Mouse (Mus musculus) heart, postnatal 36 days (tissue): ENCODE data around the gene Fstl1. TPM values are rescaled to one million over a fixed set of nuclear protein-coding genes. Genes with fewer than 3 reads are reported as not detected.

Experiments used
- DNase-seq, 2 experiments: peaks; one replicate each; pipeline ENCODE4 v3.0.0; 2021 to 2022
- intact Hi-C: fragments of 180-260 bp; cut with DNase I; formaldehyde crosslinking; loops from one replicate; pipeline ENCODE4 v1.15.1; 2025
- total RNA-seq, 2 experiments: library from RNA; stranded (reverse); gene quantifications; 2 replicates each; pipeline ENCODE4 v1.2.3; 2021

The Fstl1 gene
- total RNA-seq, 2 experiments from 2014 or later = 80.0 to 103 TPM

DNA sequence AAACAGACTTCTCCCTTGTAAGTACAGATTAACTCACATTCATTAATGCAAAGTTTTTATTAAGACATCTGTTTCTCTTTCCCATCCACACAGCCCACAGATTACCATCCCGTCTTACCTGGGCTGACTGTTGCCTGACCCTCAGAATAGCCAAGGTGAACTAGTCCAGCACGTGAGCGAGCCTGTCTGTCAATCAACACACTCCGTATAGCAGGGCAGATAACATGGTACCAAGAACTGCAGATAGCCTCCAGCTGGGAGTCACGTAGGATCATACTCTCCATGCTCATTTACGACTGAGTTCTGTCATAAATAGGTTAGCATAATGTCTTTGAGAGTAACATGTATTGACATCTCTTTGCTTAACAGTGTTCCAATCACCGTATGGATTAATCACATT lies 84.4 kb downstream of the Fstl1 start, which contains the start of gene Gm36028:
Gene Gm36028 (minus strand): TSS at position 118 of the 400 bp plus-strand sequence.
- intact Hi-C loops = no loop called here

DNA sequence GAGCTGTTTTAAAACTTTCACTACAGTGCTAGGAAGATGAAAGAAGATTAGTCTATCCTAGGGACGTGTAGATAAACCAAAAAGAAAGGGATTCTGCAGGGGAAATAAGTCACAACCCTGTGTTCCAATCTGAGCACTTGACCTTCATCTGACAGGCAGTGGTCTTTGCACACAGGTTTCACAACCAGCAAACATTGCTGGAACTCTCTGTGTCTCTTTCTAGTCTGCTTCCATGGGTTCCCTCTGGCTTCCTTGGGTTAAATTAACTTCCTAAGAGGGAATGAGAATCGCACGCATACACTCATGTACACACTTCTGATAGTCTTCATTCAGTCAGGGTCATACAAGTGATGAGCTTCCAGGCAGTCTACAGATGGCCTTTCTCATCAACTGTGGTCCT lies 87.2 kb downstream of the Fstl1 start:
- intact Hi-C loops = no loop called here
- DNase-seq = no peak

More for the DNA sequence above, 84.4 kb downstream of the Fstl1 start, which contains the start of gene Gm36028:
- no peak for DNase-seq

- intact Hi-C loops = loop anchor here (5.0 kb wide), 3 partner anchors 81 to 221 kb away; partner anchors contain the start of gene Gsk3b
- DNase-seq = no peak
Observed at GRCm38 (mm10) chr16:37865841-37866240, 89.2 kb downstream of the Fstl1 start.

GRCm38 (mm10) chr16:37867791-37868505 lies 91.3 kb downstream of the Fstl1 start, which contains the start of gene Lrrc58:
Gene Lrrc58 (plus strand): TSS chr16:37868389.
- intact Hi-C loops = loop anchor here (2.0 to 5.0 kb wide), 4 partner anchors 15 to 219 kb away; partner anchors contain the start of gene Gsk3b
- peak; percentile 84 to 92 for DNase-seq

- intact Hi-C loops = loop anchor here (2.0 to 5.0 kb wide), 4 partner anchors 16 to 219 kb away; partner anchors contain the start of gene Gsk3b
- DNase-seq = peak in 1 of 2 experiments; percentile 61
Observed at GRCm38 (mm10) chr16:37868506-37869469, 92.1 kb downstream of the Fstl1 start.

- intact Hi-C loops = loop anchor here (2.0 to 5.0 kb wide), 5 partner anchors 17 to 218 kb away; partner anchors contain the start of gene Gsk3b
Observed at GRCm38 (mm10) chr16:37869470-37870231, 93.0 kb downstream of the Fstl1 start.

GRCm38 (mm10) chr16:37871112-37871715 lies 94.5 kb downstream of the Fstl1 start:
- intact Hi-C loops = loop anchor here (5.0 kb wide), 1 partner anchor 54 kb away; no protein-coding TSS in a partner anchor
- peak in 1 of 2 experiments; percentile 23 for DNase-seq

More at GRCm38 (mm10) chr16:37869470-37870231, 93.0 kb downstream of the Fstl1 start:
- DNase-seq = no peak

DNA sequence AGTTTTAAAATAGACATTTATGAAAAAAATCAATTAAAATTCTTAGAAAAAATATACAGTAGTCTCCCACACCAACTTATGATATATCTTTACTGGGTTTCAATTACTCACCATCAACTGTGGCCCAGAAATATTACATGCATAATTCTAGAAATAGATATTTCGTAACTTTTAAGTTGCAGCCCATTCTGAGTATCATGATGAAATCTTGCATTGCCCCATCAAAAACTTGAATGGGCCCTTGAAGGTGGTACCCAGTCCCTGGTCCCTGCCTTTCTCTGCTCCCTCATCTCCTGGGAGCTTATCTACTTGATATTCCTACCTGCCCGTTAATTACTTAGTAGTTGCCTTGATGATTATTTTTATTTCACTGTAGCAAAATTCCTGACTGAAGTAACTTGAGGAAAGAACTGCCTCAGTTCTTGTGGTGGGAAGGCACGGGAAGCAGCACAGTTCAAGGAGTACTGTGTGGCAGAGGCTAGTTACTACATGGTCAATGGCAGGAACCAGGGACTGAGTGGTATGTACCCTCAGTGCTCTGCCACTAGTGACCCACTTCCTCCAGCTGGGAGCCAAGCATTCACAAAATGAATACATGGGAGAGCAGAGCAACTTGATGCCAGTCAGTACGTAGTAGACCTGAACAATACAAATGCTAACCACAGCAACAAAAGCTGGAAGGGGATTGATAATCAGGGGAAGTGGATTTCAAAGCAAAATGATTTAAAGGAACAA lies 98.0 kb downstream of the Fstl1 start:
- no peak for DNase-seq
- intact Hi-C loops = loop anchor here (5.0 kb wide), 1 partner anchor 57 kb away; no protein-coding TSS in a partner anchor

DNA sequence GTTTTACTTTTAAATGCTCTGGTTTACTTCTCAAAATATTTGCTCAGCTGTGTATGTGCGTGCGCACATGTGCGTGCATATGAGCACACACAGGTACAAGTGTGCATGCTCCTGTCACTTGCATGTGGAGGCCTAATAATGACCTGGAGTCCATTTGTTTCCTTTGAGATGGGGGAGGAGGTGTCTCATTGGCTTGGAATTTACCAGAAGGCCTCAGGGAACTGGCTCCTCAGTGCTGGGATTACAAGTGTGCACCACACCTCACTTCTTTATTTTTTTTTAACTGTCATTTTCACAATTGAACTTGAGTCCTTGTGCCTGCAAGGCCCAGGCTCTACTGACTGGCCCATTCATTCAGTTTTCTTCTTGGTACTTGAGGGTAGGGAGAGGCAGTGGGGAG lies 100.7 kb downstream of the Fstl1 start:
- intact Hi-C loops = no loop called here
- DNase-seq = no peak

GRCm38 (mm10) chr16:37878951-37879505 lies 102.4 kb downstream of the Fstl1 start:
- intact Hi-C loops = no loop called here
- no peak for DNase-seq

GRCm38 (mm10) chr16:37879750-37880419 lies 103.2 kb downstream of the Fstl1 start:
- intact Hi-C loops = no loop called here

DNA sequence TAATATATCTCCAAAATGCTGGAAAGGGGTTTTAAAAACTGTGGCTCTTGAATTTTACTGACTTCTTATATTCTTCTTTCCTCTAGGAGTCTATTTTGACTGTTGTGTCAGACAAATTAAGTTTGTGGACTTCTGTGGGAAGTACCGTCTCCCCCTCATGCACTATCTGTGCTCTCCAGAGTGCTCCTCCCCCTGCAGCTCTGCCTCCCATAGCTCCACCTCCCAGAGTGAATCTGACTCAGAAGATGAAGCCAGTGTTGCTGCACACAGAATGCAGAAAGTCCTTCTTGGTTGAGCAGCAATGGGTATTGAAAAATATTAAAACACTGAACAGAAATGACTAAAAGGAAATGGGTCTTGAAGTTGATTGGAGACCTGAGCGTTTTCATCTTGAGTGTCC lies 104.5 kb downstream of the Fstl1 start:
- intact Hi-C loops = no loop called here
- no peak for DNase-seq

More at GRCm38 (mm10) chr16:37879750-37880419, 103.2 kb downstream of the Fstl1 start:
- DNase-seq = no peak

Other genes with a start within 250 kb of the Fstl1 start
- 1 to 10 TPM; 5.5 to 6.9 TPM for gene Gtf2e1, start 237.1 kb upstream of the Fstl1 start, total RNA-seq
- gene Rabl3, start 237.0 kb upstream of the Fstl1 start, total RNA-seq = 1 to 10 TPM; 5.0 to 8.2 TPM
- gene Hgd, start 196.7 kb upstream of the Fstl1 start, total RNA-seq = under 1 TPM in 1 of 2 experiments, not detected in 1; 0.27 TPM
- gene Ndufb4, start 122.4 kb upstream of the Fstl1 start, total RNA-seq = 100 to 1,000 TPM; 164 to 183 TPM
- 1 to 10 TPM; 1.0 to 1.1 TPM for gene Gm36028, start 84.3 kb downstream of the Fstl1 start, total RNA-seq
- 10 to 100 TPM; 68.7 to 77.8 TPM for gene Lrrc58, start 91.5 kb downstream of the Fstl1 start, total RNA-seq
- gene Gpr156, start 139.6 kb downstream of the Fstl1 start, total RNA-seq = not detected